Mouse (Mus musculus): ENCODE measurements at regions not wholly inside any gene's neighbourhood (a gene's known extent, or its start where the extent isn't known, plus 50 kb on each side); places are given as distances from the start of the nearest gene placed in this dataset.

DNA sequence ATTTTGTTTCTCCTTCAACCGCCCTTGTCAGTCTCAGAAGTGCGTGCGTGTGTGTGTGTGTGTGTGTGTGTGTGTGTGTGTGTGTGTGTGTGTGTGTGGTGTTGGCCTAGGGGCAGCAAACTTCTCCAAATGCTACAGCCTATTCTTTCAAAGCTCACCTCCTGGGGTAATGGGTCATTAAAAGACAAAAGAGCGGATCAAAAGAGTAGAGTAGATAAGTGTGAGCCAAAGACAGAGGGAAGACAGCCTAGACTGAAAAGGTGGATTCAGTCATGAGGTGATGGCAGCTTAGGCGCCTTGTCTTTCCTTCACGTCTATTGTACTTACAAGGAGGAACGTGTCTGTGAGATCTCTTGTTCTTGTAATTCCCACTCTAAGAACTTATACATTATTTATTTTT lies 199.6 kb upstream of the Sash1 start:
- peak; percentile 36 for DNase-seq (ENCODE audit: low read depth, low spot score)

DNA sequence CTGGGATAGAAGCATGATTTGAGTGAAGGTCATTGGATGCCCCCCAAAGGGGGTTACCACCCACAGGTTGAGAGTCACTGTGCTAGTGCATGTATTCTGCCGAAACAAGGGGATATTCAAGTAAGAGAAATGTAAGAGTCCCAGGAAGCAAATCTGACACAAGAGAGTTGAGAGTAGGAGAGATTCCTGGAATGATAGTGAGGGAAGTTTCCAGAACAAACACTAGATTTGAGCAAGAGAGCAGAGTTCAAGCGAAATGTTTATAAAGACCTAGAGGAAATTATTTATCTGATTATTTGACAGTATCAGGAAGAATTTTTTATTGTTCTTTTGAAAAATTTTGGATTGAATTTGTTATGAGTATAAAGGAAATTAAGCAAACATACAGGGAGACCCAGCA lies 189.0 kb upstream of the Sash1 start:
- DNase-seq (ENCODE audit: low read depth, low spot score) = no peak

DNA sequence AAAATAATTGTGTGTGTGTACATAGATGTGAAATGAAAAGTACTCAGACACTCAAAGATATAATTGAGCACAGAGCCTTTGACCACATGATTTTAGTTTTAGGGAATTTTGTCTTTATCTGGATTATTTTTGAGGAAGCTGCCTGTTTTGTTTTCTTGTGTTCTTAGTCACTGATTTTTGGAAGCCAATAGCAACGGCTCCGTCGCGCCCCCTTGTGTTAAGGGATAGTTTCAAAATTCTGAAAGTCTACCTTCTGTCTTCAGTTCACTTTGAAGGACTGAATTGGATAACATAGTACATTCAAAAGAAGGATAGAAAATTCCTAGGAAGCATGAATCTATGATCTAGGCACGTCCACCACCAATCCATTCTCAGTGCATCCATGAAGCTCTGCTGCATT lies 185.8 kb upstream of the Sash1 start:
- DNase-seq (ENCODE audit: low read depth, low spot score) = peak; percentile 4

DNA sequence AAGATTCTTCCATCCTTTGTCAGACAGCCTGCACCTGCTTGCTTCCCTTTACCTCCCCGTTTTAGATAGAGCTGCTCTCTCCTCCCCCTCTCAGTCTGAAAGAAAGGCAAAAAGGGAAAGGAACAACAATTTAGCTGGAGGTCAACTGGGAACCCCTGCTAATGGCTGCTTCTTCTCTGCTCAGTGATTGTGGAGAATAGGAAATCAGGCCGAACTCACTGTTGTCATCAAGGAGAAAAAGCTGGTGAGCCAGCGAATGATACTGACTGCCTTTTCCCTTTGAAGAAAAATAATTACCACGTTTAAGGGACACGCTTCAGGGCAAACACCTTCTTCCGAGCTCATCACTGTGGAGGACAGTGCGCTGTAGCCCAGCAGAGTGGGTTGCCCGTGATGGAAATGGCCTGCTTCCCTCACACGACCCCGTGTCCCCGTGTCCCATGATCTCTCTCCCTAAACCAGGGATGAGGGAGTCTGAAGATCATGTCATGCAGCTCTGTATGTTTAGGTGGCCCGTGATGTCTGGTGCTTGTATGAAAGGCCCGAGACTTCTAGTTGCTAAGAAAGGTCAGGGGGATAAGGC lies 183.8 kb upstream of the Sash1 start:
- no peak for DNase-seq (ENCODE audit: low read depth, low spot score)

DNA sequence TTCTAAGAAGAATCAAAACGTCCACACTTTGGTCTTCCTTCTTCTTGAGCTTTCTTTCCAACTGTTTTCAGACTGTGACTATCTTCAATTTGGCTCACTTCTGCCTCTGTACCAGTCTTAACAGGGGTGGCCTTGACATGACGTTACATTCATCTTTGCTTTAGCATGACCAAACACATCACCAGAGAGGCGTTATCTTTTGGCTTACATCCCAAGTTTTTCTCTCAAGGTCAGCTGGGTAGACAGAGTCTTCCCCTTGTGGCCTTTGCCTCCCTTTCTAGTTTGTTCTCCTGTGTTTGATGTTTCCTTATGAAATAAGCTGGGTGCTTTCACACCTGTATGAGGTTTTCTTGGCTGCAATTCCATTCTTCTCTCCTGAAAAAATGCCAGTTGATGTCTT lies 180.7 kb upstream of the Sash1 start:
- DNase-seq (ENCODE audit: low read depth, low spot score) = no peak

DNA sequence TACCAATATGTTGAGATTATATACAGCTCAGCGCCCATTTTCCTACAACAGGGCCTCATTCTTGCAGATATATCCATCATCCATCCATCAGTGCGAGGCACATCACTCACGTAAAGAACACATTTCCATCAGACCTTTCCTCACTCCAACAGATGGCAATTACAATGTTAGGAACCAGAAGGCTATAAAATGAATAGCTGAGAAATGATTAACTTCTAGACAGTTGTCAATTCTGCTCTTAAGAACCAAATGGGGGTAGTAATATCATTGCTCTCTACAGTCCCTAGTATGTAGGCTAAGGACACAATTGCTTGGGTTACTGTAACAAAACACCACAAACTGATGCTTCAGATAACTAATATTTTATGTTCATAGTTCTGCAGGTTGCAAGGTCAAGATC lies 176.1 kb upstream of the Sash1 start:
- no peak for DNase-seq (ENCODE audit: low read depth, low spot score)

DNA sequence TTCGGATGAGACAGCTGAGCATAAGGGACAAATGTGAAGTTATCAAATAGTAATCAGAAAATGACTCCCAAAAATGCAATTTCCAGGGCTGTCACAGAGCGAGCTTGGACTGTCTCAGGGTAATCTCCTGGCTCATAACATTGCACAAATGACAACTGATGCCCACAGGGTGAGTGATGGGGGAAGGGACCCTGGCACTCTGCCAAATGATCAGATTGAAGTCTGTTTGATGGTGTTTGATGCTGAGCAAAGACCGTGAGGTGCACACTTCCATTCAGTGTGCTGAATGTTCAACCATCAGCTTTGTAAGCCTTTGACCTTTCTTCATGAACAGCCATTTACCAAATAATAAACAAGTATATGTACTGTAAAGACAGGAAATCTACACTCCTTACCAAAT lies 169.4 kb upstream of the Sash1 start:
- DNase-seq (ENCODE audit: low read depth, low spot score) = no peak

DNA sequence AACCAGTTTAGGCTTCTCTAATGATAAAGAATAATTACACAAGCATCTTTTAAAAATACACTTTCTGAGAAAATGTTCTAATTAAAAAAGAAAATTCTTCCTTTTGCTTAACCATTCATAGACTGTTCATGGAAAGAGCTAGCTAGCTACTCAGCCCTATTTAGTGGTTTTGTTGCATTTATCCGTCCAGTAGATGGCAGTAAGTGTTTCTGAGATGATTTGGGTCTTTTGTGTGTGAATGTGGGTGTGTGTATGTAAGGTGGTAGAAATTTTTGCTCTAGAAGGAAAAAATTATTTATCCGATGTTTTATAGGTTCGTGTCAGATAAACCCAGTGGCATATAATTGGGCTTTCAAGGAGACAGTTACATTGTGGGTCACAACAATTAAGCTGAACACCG lies 167.5 kb upstream of the Sash1 start:
- no peak for DNase-seq (ENCODE audit: low read depth, low spot score)

DNA sequence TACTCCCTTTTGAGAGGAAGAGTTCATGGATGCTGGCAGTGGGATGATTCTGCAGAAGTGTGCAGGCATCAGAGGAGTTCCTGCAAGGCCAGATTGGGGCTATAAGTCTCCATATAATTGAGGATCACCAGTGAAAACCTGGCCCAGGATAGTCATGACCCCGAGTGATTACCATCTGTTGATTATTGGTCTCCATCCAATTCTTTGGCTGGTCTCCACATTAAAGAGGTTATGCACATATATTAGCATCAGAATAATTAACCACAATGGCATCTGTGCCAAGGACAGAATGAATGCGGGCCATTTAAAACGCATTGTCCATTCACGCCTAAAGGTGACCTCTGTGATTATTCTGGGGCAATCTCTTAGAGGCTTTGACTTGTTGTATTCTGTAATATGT lies 161.5 kb upstream of the Sash1 start:
- DNase-seq (ENCODE audit: low read depth, low spot score) = no peak

DNA sequence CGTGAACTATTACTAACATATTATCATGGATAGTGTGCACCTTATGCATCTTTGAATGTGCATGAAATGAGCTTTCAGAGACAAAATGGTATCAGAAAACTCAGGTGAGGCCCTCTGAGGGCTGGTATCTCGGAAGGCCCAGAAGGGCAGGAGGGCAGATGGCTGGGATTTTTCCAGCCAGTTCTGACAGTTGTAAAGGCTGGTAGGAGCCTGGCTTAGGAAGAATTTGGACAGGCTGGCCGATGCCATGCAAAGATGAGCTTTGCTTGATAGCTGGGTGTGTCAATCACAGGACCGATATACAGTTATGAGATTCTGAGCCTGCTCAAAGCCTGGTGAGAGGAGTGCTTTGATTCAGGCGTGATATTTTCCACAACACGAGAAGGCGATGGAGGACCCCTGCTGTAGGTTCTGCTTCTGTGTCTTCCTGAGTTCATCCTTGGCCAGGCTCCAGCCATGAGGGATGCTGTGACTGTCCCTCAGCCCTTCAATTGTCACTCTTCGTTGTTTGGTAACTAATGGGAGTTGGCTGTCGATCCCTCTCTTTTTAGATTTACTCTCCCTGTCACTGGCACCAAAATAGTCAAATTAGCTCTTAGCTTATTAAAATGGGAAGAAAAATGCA lies 159.0 kb upstream of the Sash1 start:
- no peak for DNase-seq (ENCODE audit: low read depth, low spot score)

DNA sequence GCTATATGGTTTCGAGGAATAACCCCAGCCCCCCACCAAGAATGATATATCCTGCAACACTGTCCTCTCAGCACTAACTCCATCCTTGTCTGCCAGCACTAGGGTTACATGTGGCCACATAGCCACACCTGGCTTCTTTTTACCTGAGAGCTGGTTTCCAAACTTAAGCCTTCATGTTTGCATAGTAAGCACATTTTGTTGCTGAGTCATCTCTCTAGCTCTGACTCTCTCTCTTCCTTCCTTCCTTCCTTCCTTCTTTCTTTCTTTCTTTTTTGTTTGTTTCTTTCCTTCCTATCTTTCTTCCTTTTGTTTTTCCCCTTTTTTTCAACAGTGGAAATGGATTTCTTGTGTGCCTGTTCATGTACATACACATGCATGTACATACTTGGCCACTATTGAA lies 157.6 kb upstream of the Sash1 start:
- no peak for DNase-seq (ENCODE audit: low read depth, low spot score)

DNA sequence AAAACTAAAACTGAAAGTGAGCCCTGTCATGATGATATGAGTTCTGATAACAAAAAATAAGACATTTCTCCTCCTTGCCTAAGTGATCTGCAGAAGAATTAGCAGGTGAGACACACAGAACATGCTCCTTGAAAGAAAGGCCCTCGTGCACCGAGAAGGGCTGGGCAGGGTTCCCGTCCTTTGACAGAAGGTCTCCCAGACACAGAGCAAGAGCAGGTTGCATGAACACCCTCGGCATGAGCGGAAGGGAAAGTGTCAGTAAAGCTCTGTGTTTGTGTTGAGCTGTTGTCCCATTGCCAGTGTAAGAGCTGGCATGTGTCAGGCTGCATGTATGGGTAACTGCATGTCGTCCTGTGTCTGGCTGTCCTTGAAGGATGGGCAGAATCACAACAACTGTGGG lies 144.6 kb upstream of the Sash1 start:
- DNase-seq (ENCODE audit: low read depth, low spot score) = no peak

DNA sequence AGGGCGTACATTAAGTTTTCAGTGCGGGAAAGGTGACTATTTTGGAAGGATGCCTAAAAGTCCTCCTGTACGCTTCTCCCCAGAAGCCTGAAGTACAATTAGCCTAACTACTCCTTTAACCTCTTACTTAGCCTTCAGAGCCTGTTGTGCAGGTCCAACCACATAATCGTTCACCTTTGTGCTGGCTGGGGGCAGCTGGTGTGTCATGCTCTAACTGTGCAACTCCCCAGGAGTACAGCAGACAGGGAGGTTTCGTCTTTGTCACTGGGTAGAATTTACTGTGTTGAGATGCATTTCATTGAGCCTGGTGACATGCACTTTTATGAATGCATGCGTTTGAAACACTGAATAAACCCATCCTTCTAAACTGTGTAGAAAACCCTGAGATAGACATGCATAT lies 143.6 kb upstream of the Sash1 start:
- DNase-seq (ENCODE audit: low read depth, low spot score) = no peak

DNA sequence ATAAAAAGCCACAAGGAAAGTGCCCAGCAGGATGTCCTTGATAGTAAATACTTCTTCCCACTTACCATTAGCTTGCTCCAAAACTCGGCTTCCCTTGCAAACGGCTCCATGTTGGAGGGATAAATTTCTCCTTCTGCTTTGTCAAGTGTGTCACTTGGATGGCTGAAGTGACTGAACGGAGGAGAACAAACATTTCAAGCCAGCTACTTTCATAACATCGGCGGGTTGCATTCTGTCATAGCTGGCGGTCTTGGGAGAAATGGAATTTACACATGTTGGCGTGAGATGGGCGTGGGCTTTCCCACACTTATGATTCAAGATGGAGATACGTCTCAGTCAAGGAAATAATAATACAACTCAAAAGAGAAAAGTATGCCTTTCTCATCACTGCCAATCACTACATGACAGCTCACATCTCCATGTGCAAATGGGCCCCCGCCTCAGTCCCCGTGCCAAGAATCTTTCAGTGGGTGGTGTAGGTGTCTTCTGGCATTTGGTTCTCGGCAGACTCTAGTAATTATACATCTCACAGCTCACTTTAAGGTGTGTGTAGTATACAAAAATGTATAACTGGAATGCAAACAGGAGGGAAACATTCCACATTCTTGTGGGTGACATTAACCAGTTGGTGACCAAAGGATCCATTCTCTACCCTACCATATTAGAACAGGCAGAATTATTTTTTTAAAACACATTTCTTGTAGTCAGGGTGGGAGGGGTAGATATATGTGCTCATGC lies 141.4 kb upstream of the Sash1 start:
- no peak for DNase-seq (ENCODE audit: low read depth, low spot score)

DNA sequence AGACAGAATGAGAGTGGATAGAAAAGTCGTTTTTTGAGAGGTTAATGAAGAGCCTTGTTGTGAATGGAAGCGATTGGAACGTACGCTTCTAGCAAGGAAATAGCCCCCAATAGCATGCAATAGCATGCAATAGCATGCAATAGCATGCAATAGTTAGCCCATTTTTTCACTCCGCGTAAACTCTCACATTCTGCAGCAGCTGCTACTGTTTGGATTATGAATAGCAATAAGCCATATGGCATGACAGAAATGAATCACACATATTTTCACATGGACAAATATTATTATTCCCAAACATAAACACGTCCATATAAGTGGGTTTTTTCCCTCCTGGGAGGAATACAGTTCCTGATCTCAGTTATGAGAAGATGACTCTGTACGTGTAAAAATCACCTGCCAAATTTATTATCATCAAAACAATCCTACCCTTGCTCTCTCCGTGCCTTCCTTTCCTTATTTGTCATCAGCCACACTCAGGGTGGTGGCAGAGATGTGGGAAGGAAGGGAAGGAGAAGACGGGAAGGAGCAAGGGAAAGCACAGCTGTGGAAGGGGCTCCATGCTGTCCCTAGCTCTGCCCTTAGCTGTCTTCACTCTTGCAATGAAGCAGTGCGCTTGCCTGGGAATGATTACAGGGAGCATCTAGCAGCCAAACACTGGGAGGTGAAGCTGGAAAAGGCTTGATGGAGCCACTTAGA lies 129.1 kb upstream of the Sash1 start:
- no peak for DNase-seq (ENCODE audit: low read depth, low spot score)

DNA sequence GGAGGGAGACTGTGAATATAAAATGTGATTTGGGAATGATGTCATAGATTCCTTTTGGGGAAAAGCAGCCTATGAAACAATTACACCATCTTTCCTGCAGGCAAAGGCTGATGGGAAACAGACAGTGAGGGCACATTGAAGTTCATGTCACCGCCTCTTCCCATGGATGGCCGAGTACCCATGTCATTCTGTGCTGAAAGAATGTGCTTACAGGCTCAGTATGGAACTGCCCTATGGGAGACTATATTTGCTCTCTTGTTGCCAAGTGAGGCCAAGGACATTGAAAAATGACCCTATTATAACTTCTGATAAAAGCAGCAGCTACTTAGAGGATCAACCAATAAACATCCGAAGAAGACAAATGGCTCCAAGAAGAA lies 127.7 kb upstream of the Sash1 start:
- no peak for DNase-seq (ENCODE audit: low read depth, low spot score)

DNA sequence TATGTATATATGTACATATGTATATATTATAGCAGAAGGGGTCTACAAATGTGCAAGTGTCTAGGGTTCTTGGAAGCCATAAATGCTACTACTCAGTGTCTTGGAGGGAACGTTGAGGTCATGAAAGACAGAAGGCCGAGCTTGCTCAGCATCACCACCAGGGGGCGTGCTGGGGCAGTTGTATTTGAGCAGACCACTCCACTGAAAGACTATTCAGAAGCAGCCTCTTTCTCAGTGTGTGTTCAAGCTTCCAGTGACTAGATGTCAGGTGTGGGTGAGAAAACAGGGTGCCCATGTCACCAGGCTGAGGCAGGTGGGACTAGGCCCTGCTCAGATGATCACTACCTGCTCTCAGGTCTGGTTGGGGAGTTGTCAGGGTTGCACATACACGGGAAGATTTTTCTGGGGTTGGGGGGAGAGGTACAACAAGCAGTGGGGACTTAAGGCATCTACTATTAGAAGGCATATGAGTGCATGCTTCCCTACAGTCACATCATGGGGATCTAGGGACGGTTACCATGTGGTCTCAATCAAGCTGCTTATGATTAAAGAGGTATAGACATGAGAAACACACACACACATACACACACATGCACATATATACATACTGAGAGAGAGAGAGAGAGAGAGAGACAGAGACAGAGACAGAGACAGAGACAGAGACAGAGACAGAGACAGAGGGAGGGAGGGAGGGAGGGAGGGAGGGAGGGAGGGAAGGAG lies 127.1 kb upstream of the Sash1 start:
- peak; percentile 16 for DNase-seq (ENCODE audit: low read depth, low spot score)

DNA sequence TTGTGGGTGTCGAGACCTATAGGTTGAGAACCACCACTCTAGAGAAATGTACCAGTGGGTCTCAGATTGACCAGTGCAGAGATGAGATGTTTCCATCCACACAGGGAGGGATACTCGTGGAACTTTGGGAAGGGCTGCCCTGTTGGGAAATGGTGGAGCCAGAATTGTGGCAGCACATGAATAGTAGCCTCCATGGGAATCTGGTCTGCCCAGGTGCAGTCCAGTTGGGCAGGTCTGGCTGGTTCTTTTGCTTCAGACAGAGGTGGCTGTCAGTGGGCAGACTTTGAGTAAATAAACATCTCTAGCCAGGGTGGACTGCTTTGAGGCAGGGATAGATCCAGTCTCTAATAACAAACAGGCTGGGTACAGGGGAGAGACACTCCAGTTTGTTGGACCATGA lies 126.0 kb upstream of the Sash1 start:
- DNase-seq (ENCODE audit: low read depth, low spot score) = no peak

DNA sequence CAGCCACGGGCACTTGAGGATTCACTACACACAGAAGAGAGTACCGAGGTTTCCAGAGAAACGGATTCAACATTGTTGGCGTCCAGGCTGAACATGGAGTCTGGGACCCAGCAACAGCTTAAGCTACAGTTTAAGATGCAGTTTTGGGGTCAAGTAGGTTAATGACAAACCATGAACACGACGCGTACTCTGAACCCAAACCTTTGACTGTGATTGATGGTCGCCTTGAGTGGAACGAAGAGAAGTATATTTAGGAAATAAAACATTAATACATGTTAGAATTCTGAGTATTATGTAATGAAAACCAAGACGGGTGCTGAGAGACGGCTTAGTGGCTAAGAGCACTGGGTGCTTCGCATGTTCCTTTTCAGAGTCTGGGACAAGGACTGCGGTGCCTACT lies 124.3 kb upstream of the Sash1 start:
- no peak for DNase-seq (ENCODE audit: low read depth, low spot score)

DNA sequence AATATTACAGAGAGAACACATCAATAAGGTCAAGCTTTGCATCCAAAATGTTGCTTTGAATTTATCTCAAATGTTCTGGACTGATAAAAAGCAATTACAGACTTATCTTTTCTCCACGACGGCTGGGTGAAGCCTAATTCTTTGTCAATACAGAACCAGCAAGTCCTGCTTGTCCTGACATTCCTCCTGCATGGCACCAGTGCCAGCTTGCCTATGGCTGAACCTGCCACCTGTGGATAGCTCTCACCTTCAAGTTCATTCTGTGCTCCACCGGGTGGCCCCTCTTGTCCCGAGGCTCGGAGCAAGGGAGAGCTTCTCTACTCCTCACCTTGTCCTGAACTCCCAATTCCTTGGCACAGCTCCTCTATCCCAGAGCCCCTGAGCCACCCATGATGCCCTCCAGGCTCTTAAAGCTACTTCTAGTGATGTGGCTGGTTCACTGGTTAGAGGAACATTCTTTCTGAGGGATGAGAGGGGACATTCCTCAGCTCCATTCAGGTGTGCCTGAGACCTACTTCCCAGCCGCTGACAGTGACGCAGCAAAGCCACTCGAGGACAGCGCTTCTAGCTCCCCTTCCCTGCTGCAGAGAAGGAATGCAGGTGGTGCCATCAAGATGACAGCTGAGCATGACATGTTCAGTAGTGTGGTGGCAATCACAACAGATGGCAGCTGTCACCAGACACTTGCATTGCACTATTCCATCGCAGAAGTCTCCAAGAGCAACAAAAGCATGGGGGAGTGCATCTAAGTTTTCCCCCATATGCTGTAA lies 119.5 kb upstream of the Sash1 start:
- no peak for DNase-seq (ENCODE audit: low read depth, low spot score)

DNA sequence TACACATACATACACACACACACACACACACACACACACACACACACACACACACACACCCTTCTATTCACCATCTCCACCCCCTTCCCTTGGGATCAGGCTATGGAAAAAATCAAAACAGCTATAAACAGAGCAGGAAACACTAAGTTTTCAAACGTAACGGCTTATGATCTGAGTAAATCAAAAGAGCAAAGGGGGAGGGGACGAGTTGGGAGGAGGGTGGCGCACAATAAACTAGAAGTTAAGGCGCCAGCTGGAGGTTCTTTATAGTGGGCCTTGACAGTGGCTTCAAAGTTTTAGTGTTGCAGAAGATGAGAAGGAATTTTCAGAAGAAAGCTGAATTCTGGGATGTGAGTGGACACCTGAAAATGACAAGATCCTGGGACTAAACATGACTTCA lies 116.4 kb upstream of the Sash1 start:
- no peak for DNase-seq (ENCODE audit: low read depth, low spot score)

Measured in WW6 (cell line).